Mouse (Mus musculus) testis, postnatal 10 days (tissue): Measurements from ENCODE around the gene Dcdc2c.
A peak's percentile ranks its signal among the peaks of the same experiment; 100 is the strongest.

Source experiments
- DNase-seq: peaks from one replicate; pipeline ENCODE4 v3.0.0; 2021; ENCODE audit warnings: low spot score

The Dcdc2c gene

DNA sequence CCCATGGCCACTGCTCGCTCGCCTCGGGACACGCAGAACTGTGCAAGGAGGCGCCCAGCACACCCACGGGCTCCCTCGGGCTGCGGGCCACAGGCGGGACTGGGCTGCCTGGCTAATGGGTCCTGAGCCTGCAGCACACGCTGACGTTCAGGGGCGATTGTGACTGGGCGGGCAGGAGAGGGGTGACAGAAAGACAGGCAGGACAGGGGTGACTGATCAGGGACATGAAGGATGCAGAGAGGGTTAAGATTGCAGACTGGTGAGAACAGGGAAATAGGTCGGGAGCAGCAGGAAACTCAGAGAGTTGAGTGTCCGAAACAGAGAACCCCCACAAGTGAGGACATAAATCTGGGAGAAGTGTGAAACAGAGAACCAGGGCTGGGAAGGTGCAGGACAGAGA is at the start of gene Dcdc2c:
TSS of gene Dcdc2c (minus strand) at position 101 of the 400 bp plus-strand sequence.
- DNase-seq, result no peak

DNA sequence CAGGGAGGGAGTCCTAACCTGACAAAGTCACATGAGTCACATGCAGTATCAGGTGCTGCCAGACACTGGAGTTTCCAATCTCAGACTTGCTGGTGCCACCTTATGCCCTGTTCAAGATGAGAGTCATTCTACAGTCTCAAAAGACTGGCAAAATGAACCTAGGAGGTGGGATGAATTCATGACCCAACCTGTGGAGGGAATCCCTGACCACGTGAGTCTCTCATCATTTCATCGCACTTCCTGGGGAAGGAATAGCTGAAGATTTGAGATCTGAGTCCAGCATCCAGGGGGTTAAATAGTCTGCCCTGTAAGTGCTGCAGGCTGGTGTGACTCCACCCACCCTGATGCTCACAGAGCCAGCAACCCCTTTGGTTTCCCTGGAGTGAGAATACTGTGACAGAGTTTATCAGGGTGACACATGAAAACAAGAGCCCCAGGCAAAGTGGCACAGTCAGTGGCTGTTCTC is 46.4 kb upstream of the Dcdc2c start:
- DNase-seq, result no peak

DNA sequence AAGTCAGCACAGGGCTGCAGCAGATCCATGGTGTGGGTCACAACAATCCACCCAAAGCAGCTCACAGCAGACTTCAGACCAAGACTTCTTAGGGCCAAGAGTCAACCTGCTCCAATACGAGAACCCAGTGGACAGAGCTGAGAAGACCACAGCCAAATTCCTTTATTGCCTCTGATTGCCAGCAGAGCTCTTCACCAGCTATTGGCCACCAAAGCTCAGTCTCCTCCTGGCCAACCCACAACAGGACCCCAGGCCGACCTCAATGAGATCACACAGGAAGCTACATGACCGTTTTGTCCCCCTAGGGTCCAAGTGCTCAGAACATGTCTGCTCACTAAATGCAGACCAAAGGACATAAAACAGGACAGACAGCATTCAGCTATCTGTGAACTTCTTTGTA is 45.9 kb upstream of the Dcdc2c start:
- no peak for DNase-seq

DNA sequence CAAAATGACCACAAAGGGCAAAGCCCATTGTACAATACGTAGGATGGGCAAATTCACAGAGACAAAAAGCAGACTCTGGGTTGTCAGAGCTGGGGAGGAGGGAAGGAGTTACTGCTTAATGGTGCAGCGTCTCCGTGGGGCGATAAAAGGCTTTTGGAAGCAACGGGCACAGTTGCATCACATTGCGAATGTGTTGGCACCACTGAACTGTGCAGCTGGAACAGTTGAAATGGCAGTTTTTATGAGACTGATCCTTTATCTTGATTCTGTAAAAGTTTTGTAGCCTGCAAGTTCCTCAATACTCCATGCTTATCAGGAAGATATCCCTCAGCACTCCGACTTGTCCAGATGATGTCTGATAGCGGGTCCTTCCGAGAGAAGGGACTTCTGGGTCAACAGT is 45.5 kb upstream of the Dcdc2c start:
- no peak for DNase-seq

DNA sequence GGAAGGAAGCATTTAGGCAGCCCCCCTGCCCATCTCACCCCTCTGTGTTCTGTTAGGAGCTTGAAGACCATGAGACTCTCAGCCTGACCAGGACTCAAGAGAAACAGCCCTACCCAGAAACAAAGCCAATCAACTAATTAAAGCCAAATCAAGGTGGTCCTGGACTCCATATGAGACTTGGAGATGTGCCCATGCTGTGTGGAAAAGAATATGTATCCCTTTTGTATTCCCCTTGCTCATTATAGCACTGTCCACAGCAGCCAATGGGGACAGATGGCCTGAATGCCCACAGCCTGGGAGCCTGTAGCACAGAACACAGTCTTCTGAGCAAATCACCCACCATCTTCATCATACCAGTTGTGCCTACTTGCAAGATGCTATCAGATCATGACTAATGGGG is 44.7 kb upstream of the Dcdc2c start:
- no peak for DNase-seq

DNA sequence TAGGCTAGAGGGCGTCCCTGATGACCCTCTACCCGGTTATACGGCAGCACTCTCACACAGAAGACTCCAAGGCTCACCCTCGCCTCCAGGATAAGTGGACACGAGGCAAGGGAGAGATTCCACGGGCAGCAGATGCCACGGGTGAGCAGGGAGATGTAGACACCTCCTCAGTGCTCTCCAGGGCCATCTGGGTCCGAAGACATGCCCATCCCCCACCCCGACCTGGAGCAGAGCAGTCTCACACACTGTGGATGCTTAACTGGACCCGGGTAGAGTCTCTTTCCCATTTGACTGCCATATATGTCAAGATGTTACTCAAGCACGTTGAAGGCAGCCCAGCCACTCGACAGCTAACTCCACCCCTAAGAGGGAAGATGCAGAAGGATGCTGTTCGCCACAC is 38.2 kb upstream of the Dcdc2c start:
- peak; percentile 53 for DNase-seq

DNA sequence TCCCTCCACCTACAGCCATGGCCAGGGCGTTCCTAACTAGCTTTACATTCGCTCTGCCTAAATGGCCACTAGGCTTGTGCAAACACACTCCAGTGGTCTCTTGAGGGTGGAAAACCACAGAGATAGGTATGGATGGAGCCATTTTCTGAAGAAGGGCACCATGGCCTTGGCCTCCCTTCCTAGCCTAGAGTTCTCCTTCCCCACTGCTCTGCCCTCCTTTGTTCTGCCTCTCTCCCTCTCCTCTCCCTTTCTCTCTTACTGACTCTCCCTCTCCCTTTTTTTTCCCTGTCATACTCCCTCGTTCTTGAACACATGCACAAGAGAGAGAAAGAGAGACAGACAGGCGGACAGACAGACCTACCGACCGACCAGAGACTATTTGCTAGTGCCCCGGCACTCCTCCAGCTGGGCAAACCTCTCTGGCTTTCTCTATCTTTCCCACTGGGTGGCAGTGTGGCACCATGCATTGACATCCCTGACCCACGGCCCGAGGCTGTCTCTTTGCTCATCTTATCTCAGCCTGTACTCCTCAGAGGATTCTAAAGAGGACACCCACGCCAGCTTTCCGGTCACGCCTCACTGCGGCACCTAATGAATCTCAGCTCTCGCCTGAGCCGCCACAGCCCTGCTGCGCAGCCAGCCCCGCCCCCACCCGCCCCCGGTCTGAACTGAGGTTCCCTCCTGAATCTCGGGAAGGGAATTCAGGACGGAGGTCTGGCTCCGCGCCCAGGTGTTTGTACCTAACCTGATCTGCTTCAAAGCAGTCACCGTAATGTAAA is 37.1 kb upstream of the Dcdc2c start:
- peak; percentile 87 for DNase-seq

DNA sequence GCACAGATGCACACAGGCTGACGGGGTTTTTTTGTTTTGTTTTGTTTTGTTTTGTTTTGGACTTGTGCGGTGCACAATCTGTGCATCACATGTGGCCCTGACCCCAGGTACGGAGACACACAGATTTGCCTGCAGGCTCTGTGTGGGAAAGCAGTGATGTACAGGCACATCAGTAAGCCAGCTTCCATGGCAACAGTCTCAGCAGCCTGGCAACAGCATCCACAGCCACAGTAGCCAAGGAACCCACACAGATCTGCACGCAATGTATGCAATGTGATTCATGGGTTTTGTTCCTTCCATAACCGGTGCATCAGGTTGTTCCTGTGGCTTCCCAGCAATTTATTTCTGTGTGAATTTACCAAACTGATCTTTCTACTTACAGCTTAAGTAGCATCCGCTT is 35.8 kb upstream of the Dcdc2c start:
- no peak for DNase-seq

DNA sequence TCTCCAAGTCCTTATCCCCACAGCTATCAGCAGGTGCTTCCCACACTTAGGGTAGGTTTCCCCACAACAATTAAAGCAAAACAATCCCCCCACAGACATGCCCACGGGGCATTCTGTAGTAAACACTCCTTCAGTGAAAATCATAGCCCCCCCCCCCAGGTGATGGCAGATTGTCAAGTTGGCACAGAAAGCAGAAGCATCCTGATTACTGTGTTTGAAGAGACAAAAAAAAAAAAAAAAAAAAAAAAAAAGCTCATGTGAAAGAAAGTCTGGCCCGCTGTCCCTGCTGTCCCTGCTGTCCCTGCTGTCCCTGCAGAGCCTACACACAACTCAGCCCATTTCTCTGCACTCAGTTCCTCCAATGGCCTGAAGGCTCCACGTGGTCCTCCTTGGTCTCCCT is 31.8 kb upstream of the Dcdc2c start:
- no peak for DNase-seq

DNA sequence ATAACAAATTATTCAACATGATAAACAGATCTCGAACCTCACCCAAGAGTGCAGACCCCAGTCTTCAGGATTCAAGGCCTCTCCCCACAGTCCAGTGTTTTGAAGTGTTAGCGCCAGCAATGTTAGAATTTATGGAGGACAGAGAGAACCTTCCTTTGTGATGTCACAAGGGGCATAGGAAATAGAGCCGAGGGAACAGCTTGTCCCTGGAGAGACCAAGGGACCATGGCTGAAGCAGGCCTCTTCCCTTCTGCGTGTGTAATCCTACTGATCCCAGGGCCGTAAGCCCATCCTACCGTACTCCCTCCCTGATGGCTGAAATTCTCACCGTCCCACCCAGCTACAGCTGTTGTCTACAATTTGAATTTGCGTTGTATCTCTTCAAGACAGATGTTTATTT is 30.2 kb upstream of the Dcdc2c start, which contains the start of gene Allc:
TSS of gene Allc (minus strand) at position 101 of the 400 bp plus-strand sequence.
- DNase-seq, result no peak

DNA sequence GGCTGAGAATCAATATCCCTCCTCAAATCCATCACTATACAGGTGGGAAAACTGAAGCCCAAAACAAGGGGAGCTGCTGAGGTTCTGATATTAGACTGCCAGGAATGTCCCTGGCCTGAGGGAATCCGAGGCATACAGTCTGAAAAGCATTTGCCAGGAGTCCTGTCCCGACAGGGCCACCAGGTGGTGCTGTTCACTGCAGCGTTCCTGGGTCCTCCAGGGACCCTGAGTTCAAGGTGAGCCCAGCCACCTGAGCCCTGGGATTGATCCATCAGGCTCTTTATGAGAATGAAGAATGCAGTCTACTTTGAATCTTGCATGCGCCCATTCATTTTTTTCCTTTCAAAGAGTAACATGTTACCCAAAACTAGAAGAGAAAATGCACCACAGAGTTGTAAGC is 26.9 kb upstream of the Dcdc2c start:
- DNase-seq, result peak; percentile 57

DNA sequence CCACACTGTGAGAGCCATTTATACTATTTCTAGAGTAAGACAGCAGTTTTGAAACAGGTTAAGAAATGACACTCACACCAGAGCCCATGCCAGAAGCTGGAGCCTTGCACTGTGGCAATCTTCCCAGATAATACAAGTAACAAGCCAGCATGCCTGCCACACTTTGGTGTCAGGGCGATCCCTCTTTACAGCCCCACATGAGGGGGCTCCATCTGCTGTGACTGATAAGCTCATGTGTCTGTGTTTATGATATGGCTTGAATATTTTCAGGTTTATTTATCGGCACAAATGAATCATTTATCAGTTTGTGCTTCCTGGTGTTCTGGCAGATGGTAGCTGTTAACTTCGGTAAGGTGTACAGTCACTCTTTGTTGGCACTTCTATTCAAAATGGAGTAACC is 25.9 kb upstream of the Dcdc2c start:
- DNase-seq, result no peak

DNA sequence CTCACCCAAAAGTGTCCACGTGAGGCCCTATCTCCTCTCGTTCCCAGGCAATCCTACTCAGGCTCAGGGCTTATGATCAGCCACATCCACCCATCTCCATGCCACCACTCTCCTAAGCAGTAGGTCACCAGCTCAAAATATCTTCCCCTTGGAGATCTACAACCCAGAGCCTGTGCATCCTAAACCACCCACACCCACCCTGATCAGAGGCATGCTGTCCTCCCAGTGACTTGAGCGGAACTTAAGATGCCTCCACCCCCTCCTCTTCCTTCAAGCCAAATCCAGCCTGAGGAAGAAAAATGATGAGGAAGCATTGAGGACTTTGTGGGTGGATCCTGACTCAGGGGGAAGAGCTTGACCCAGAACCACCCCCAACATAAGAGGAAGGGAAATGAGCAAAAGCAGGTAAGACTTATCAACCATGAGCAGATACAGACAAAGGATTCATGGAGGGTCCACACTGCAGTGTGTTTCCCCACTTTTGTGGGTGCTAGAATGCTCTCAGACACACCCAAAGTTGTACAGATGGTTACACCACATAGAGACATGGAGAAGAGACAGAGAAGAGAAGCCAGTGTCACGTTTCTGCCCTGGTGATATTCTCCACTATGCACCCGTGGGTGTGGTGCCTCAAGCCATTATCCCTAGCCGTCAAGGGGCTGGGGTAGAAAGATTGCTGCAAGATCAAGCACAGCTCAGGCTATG is 23.3 kb upstream of the Dcdc2c start:
- no peak for DNase-seq

DNA sequence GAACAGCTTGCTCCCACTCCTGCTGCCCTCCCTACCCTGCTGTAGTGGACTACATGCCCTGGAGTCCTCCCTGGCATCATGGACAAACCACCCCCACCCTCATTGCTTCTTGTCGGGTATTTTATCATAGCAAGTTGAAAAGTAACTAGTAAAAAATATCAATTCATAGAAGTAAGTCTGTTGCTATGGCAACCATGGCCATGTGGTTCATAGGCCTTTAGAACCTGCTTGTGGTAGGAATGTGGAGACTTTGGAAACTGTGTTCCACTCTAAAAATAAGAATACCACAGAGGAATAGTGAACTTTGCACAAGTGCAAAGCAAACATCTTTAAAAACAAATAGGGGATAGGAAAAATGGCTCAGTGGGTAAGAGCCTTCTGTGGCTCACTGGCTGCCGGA is 20.0 kb upstream of the Dcdc2c start:
- DNase-seq, result no peak

DNA sequence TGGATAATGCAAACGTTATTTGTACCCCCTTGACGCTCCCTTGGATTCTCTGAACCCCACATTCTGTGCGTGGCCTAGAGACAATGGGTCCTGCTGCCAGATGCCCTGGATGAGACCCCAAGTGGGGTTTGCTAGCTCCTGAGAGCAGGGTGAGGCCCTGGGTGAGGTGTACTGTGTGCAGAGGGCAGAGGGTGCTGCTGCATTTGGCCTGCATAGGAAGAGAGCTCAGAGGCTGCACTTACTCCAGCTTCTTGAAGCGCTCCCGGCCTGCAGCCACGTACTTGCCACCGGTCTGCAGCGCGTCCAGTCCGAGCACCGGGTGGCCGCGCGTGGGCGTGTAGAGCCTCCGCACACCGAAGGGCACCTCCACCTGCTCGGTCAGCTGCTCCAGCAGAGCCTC is 424 bp downstream of the Dcdc2c start:
- no peak for DNase-seq

DNA sequence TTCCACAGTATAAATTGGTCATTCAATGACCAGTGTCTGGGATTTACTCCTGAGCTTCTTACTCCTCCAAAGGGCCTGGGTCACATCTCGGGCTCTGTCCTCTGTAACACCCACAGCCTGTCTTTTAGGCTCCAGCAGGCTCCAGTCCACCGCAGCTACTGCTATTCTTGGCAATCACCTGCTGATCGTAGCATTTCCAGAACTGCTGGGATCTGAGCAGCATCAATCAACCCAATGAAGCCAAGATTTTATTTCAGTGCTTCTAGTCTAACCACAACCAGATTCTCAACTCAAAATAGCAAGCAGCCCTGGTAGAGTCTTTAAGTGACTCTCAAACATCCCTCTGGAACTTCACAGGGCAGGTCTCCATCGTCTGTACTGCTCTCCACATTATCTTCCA is 3.3 kb downstream of the Dcdc2c start:
- no peak for DNase-seq

DNA sequence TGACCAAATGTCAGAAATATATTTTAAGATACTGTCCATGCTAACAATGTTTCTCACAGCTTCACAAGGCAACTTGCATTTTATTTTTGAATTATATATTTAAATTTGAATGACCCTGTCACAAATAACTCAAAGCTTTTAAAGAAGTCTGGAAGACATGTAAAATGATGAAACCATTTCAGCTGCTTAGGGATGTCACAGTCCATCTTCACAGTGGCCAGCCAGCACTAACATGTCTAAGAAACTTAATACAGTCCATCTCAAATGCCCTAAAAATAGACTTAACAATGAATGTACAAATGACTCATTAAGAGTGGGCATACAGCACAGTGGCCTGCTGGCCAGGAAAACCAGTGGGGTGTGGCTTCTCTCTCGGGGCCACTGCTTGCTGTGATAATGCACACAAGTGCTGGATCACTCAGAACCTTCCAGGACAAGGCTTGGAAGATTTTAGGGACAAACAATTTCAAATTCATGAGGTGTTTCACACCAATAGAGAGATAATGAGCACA is 37.9 kb downstream of the Dcdc2c start:
- DNase-seq, result no peak

DNA sequence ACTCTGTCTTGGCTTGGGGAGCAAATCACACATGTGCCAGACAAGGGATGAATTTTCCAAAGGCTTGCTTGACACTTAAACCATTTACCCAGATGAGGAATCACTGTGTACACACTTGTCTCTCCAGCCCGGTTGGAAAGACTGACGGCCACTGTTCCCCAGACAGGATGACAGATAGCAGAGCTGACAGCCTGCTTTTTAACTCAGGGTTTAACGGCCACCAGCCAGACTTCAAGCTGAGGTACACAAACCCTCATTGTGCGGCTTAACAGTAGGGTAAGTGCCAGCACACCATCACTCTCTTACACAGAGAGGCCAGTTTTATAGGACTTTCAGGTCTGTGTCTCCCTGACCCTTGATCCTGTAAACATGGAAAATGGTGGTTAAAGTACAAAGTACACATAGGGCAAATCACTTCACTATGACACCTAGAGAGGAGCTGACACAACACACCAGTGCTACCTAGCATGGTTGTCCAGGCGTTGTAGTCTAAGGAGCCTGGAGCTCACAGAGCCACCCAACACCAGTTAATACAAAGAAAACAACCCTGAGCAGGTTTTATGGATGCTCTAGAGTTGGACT is 42.4 kb downstream of the Dcdc2c start:
- no peak for DNase-seq

DNA sequence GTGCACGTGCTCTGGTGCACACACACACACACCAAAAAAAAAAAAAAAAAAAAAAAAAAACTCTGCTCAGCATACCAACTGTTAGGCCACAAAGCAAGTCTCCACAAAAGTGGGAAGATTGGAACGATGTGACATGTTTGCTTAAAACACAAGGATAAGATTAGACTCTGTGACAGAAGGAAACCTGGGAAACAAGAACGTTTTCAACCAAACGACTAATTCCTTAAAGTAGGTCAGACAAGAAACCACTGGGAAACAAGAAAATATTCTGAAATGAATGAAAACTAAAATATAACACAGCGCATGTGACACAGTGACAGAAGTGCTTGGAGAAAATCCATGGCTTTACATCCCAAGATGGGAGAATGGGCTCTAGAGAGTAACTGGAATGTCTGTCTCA is 57.9 kb downstream of the Dcdc2c start:
- DNase-seq, result no peak

DNA sequence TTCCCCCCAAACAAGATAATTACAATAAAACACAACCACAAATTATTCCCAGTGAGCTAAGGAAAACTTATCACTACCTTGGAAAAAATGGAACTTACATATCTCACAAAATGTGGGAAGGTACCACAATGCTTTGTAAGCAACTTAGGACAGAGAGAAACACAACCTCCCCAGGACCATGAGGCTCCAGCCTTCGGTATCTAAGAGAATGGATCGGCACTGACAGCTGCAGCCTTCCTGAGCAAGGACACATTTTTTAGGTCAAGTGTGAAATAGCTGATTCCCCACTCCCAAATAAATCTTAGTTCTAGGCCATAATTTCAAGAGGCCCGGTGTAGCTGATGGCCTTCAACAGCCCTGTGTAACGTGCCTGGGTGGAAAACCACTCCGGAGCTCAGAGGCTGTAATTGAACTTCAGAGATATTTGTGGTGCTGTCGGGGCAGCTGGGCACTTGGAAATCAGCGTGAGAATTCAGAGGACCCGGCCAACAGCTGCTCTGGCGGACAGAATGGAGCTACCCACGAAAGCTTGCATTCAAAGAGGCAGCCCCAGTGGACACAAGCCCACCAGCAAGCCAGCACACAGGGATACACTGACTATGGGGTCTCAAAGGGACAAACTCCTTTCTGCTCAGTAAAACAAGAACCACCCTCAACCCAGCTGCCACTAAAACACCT is 69.6 kb downstream of the Dcdc2c start:
- DNase-seq, result no peak

DNA sequence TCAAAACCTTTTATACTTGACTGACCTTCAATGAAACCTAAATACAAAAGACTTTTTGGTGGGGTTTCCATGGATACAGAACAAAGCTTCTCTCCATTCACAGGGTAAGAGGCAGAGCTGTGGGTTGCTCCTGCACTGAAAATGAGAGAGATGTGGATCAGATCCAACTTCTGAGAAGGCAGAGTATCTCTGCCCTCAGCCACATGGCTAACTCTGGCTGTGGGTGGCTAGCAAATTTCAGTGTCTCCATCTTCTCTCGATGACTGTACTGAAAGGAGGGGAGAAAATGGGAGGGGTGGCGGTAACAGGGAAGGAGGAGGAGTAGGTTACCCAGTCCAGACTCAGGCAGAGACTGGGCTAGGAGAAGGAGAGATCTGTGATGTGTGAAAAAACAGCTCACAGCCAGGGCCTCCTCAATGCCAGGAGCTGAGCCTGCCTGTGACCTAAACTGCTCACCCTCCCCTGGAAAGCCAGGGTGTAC is 91.2 kb downstream of the Dcdc2c start:
- no peak for DNase-seq

DNA sequence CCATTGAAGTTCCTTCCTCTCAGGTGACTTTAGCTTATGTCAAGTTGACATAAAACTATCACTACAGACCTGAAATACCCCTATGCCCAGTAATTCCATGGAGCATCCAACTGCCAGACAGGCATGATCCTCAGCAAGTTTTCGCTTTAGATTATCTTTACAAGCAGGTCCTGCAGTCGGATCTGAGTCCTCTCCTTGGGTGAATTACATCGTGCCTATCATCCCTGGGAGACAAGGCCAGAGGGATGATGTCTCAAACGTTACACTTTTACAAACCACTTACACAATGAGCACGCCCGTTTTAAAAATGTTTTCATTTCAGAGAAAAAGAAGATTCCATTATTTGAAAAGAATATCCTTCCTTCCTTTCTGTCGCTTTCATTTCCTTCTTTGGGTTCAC is 91.7 kb downstream of the Dcdc2c start:
- DNase-seq, result no peak
